Mouse (Mus musculus) bone marrow macrophage, adult 2 months (primary cell): ENCODE measurements around the gene Gpr87.

Source experiments
- CTCF ChIP-seq: IDR thresholded peaks from 2 replicates; pipeline ENCODE4 v1.5.1; 2012; ENCODE audit warnings: low read depth, mild to moderate bottlenecking, low read length, moderate library complexity
- POLR2A ChIP-seq: IDR thresholded peaks from 2 replicates; pipeline ENCODE4 v1.6.1; 2012; ENCODE audit warnings: mild to moderate bottlenecking, low read depth, low read length, borderline replicate concordance

GRCm38 (mm10) chr3:59150624-59151023 lies 44.3 kb downstream of the Gpr87 start:
- no peak for TF ChIP-seq POLR2A
- TF ChIP-seq CTCF: no peak
